Mouse (Mus musculus) intestine, postnatal 0 days (tissue): ENCODE results near the gene Pitpnc1. TPM values are rescaled to one million over a fixed set of nuclear protein-coding genes. Genes with fewer than 3 reads are reported as not detected.

Experiments used
- ATAC-seq: fragments of 200-750 bp; cut with Nextera tagmentation; 2 replicates; pipeline ENCODE4 v1.8.0; 2017; ENCODE audit warnings: mild to moderate bottlenecking, moderate TSS enrichment, moderate library complexity
- H3K27ac ChIP-seq: fragments of 300-500 bp; sonication (generic); 2 replicates; pipeline ENCODE4 v1.5.1; 2014; ENCODE audit warnings: mild to moderate bottlenecking, low read depth, low read length, moderate library complexity
- H3K27me3 ChIP-seq: fragments of 300-500 bp; sonication (generic); replicated peaks from 2 replicates; pipeline ENCODE4 v1.6.1; 2014; ENCODE audit warnings: low read length, mixed read lengths; ENCODE audit not compliant: control insufficient read depth, insufficient read depth
- H3K36me3 ChIP-seq: fragments of 300-500 bp; sonication (generic); 2 replicates; pipeline ENCODE4 v1.6.1; 2014; ENCODE audit warnings: mild to moderate bottlenecking, moderate library complexity; ENCODE audit not compliant: control insufficient read depth, insufficient read depth
- H3K4me1 ChIP-seq: fragments of 300-500 bp; sonication (generic); replicated peaks from 2 replicates; pipeline ENCODE4 v1.6.1; 2014; ENCODE audit warnings: antibody characterized with exemption, low read length, mixed read lengths; ENCODE audit not compliant: control insufficient read depth, insufficient read depth
- H3K4me2 ChIP-seq: fragments of 300-500 bp; sonication (generic); replicated peaks from 2 replicates; pipeline ENCODE4 v1.6.1; 2014; ENCODE audit warnings: low read depth, mild to moderate bottlenecking, moderate library complexity
- H3K4me3 ChIP-seq: fragments of 300-500 bp; sonication (generic); 2 replicates; pipeline ENCODE4 v1.5.1; 2014; ENCODE audit warnings: low read depth, low read length
- H3K9ac ChIP-seq: fragments of 300-500 bp; sonication (generic); 2 replicates; pipeline ENCODE4 v1.6.1; 2014; ENCODE audit warnings: mild to moderate bottlenecking, low read depth, low read length
- H3K9me3 ChIP-seq: fragments of 300-500 bp; sonication (generic); 2 replicates; pipeline ENCODE4 v1.6.1; 2016; ENCODE audit warnings: mixed run types; ENCODE audit not compliant: control insufficient read depth
- CTCF ChIP-seq: sonication (generic); IDR thresholded peaks from 2 replicates; pipeline ENCODE4 v1.5.1; 2016; ENCODE audit warnings: low read depth, mild to moderate bottlenecking, control low read depth, antibody characterized with exemption, moderate library complexity
- WGBS: fragments of 180-500 bp; shearing (Covaris S2); extraction: QIAGEN DNeasy Blood & Tissue Kit; methylation state at CpG from one replicate; pipeline ENCODE4 v1.1.7; 2014; 5-methylcytosine and 5-hydroxymethylcytosine counted together
- polyA plus RNA-seq: library from polyadenylated mRNA; unstranded; fragments of >200 nt; fragmentation: Nextera tagmentation; extraction: Ambion mirVana; gene quantifications from 2 replicates; pipeline ENCODE4 v1.2.1, GENCODE M21; 2015

The Pitpnc1 gene
- polyA plus RNA-seq, 1 experiment from 2014 or later: 4.4 TPM

DNA sequence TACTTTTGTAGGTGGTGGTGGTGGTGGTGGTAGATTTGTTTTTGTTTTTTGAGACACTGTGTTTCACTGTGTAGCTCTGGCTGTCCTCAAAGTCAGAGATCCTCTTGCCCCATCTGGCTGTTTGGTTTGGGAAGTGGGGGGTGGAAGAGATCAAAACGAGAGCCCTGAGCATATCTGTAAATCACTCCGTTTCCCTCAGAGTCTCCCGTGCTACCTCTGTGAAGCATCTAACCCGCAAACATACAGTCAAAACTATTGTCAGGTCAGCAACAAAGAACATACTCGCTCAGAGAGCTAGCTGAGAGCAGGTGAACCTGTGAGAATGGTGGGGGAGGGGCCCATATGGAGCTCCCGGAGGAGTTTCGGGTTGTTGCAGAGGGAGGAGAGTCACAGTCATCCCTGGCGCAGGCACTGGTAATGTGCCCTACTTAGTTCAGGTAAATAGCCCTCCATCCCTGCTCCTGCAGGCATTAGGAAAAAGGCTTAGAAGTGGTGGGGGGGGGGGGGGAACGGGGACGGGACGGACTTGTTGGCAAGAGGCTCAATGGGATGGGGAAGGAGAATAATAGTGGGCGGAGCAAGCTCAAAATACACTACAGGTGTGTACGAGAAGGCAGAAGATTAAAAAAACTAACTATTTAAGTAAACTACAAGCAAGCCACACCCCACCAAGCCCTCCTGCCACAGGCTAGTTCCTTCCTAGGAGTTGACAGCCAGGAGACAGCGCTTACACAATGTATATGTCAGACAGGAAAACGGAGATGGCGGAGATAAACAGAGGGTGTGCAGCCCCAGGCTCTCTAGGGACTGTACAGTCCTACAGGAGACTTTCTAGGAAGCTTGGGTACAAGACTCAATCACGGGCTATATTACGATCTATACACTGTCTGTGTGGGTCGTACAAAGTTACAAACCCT lies 15.7 kb downstream of the Pitpnc1 start:
- 39% methylated on average over 17 of the region's 19 CpGs for WGBS
- Histone ChIP-seq H3K9ac (no peak overlapping the region), H3K27me3 (no peaks in the 10 kb centered on the region), H3K4me2 (peak overlapping the region; percentile 51), H3K27ac (no peak overlapping the region), H3K36me3 (no peaks in the 10 kb centered on the region), H3K9me3 (no peaks in the 10 kb centered on the region), H3K4me3 (no peak overlapping the region), H3K4me1 (no peaks in the 10 kb centered on the region)
- TF ChIP-seq CTCF: no peak
- ATAC-seq: no peak

DNA sequence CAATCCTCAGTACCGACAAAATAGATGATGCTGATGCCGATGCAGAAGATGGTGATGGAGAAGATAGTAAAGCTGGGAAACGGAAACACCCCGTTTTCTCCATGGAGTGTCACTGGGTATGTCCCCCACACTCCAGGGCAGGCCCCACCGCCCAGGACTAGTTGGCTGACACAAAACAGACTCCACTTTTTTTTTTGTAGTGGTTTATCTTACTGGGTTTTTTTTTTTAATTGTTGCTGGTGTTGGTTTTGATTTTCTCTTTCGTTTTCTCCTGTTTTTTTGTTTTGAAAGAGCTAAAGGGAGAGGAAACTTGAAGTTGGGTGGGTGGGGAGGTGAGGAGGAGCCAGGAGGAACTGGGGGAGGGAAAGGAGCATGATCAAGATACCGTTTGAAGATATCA lies 18.4 kb downstream of the Pitpnc1 start:
- no peak overlapping the region for H3K4me3 ChIP-seq
- 85% methylated on average over 7 of the region's 7 CpGs for WGBS
- no peaks in the 10 kb centered on the region for H3K4me1 ChIP-seq
- H3K27me3 ChIP-seq: no peaks in the 10 kb centered on the region
- H3K4me2 ChIP-seq: no peak overlapping the region
- no peak overlapping the region for H3K27ac ChIP-seq
- no peak for TF ChIP-seq CTCF
- H3K9me3 ChIP-seq: no peaks in the 10 kb centered on the region
- no peak for ATAC-seq
- no peak overlapping the region for H3K9ac ChIP-seq
- no peaks in the 10 kb centered on the region for H3K36me3 ChIP-seq

DNA sequence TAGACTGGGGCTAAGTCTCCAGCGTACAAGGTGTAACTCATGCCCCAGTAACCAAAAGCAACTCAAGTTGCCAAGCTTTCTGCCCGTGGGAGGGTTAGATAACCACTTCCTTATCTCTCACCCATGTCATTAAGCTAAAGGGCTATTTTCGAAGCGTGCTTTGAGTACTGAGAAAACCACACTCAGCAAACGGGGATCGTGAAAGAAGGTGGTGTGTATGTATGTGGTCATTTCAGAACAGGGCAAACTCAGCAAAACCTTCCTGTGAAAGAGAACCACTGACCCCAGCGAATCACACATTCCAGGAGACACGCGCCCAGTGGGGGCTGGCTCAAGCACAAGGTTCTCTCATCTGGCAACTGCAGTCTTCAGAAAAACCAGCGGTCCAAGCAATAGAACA lies 19.4 kb downstream of the Pitpnc1 start:
- Histone ChIP-seq H3K36me3 (no peaks in the 10 kb centered on the region), H3K4me2 (no peak overlapping the region), H3K9me3 (no peaks in the 10 kb centered on the region), H3K27me3 (no peaks in the 10 kb centered on the region), H3K9ac (no peak overlapping the region), H3K27ac (no peak overlapping the region), H3K4me3 (no peak overlapping the region), H3K4me1 (no peaks in the 10 kb centered on the region)
- 55% methylated on average over 10 of the region's 10 CpGs for WGBS
- no peak for TF ChIP-seq CTCF
- no peak; the same call in 1 of the 2 replicates for ATAC-seq

DNA sequence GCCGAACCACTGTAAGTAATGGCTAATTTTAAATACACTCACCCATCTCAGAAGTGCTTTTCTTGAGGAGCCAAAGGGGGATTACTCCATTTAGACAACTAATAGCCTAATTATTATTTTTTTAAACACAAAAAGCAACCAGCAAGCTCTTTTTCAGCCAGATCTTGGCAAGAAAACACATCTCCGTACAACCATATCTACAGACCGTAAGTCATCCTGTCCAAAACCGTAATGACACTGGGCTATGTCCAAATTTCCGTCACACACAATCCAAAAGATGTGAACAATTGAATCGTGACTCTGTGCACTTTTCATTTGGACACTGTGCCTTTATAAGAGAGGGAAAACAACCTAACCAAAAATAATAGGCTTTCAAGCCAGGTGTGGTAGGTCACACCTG lies 20.4 kb downstream of the Pitpnc1 start:
- no peak overlapping the region for H3K4me2 ChIP-seq
- H3K27ac ChIP-seq: no peak overlapping the region
- no peak for TF ChIP-seq CTCF
- WGBS: 63% methylated on average over 6 of the region's 6 CpGs
- H3K36me3 ChIP-seq: no peaks in the 10 kb centered on the region
- H3K4me3 ChIP-seq: no peak overlapping the region
- no peak for ATAC-seq
- H3K27me3 ChIP-seq: no peaks in the 10 kb centered on the region
- no peaks in the 10 kb centered on the region for H3K9me3 ChIP-seq
- no peak overlapping the region for H3K9ac ChIP-seq
- no peaks in the 10 kb centered on the region for H3K4me1 ChIP-seq

DNA sequence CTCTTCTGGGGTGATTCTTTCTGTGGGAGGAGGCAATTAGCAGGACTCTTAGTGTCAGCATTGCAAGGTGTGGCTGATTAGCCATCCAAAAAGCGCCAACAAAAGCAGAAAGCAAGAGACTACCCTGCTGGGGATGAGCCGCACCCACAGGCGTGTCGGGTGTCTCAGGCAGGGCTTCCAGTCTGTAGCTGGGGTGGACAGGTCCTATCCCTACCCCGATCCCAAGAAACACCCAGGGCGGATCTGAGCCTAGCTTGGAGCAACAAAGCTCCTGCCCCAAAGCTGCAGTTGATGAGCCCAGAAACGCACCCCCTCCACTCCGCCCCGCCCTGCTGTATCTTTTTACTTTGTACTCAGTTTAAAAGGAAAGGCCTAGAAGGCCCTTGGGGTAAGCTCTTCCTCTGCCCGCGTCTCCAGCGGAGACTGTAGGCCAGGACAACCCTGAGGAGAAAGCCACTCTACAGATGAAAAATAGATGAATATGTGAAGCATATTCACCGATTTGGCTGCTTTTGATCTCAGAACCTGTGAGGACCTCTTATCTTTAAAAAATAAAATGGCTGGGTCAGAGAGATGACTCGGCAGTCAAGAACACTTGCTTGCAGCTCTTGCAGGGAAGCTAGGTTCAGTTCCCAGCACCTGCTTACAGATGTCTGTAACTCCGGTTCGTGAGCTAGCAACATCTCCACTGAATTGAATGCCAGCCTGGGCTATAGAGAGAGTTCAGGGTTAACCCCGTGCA lies 21.2 kb downstream of the Pitpnc1 start:
- Histone ChIP-seq H3K4me3 (no peak overlapping the region), H3K9me3 (no peaks in the 10 kb centered on the region), H3K36me3 (no peaks in the 10 kb centered on the region), H3K4me2 (no peak overlapping the region), H3K9ac (no peak overlapping the region), H3K27me3 (no peaks in the 10 kb centered on the region), H3K4me1 (no peaks in the 10 kb centered on the region), H3K27ac (no peak overlapping the region)
- 68% methylated on average over 17 of the region's 17 CpGs for WGBS
- no peak for TF ChIP-seq CTCF
- no peak for ATAC-seq

DNA sequence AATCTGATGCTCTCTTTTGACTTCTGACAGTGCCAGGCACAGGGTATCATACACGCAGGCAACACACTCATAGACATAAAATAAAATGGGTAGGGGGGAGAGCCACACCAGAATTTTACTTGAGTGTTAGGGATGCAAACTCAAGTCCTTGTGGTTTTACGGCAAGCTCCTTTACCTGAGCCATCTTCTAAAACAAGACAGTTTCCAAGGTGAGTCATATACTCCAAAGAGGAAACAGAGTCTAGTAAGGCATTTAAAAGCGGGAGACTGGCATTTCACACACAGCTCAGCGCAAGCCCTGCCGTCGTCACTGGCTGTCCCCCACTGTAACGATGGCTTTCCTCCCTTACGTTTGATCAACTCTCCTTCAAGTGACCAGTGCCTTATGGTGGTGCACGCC lies 22.6 kb downstream of the Pitpnc1 start:
- H3K4me2 ChIP-seq: no peak overlapping the region
- no peaks in the 10 kb centered on the region for H3K27me3 ChIP-seq
- H3K4me1 ChIP-seq: no peaks in the 10 kb centered on the region
- no peak overlapping the region for H3K27ac ChIP-seq
- no peak for TF ChIP-seq CTCF
- no peak for ATAC-seq
- no peaks in the 10 kb centered on the region for H3K36me3 ChIP-seq
- H3K9ac ChIP-seq: no peak overlapping the region
- no peak overlapping the region for H3K4me3 ChIP-seq
- WGBS: 81% methylated on average over 9 of the region's 9 CpGs
- no peaks in the 10 kb centered on the region for H3K9me3 ChIP-seq
